Mouse (Mus musculus): ENCODE results near the gene Tenm4. TPM values are rescaled to one million over a fixed set of nuclear protein-coding genes. Genes with fewer than 3 reads are reported as not detected.

Tenm4 gene
- polyA plus RNA-seq, 1 experiment = 0.79 TPM

GRCm38 (mm10) chr7:96708968-96709367 is 537.9 kb downstream of the Tenm4 start:
- Histone ChIP-seq H3K36me3 (ENCODE audit: control insufficient read depth, insufficient read depth, low read length) (no peaks in the 10 kb centered on the region), H3K4me1 (ENCODE audit: control insufficient read depth, insufficient read depth, insufficient read length, low read length) (no peaks in the 10 kb centered on the region), H3K27ac (ENCODE audit: insufficient read depth, low read depth, low read length) (no peak overlapping the region), H3K27me3 (ENCODE audit: control insufficient read depth, insufficient read depth, low read length) (no peaks in the 10 kb centered on the region; the same call in 1 of the 2 replicates), H3K4me3 (ENCODE audit: low read depth, low read length) (no peak overlapping the region)
- 86% methylated on average over 8 of the region's 8 CpGs for WGBS
- TF ChIP-seq CTCF (IDR thresholded peaks at IDR 0.05; ENCODE audit: extremely low read depth, insufficient read length, insufficient replicate concordance, low read depth, low read length) (no peak), POLR2A (IDR thresholded peaks at IDR 0.05; ENCODE audit: low read depth, low read length) (no peak)

DNA sequence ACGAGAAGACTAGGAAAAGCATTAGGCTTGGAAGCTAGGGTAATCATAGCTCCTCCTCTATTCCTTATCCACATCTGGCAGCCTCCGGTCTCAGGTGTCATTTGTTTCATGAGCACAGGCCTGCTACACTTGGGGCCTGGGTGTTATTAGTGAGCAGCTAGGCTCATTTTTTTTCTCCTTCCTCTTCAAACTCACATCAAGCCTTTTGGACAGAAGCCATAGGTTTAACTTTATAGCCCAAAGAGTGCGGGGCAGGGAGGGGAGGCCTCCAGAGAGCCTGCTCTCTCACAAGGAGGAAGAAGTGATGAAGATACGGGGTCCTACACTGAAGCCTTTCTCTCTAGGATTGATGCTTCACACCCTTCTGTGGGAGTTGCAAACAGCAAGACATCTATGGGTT is 538.8 kb downstream of the Tenm4 start:
- H3K4me3 ChIP-seq (ENCODE audit: low read depth, low read length) = no peak overlapping the region
- TF ChIP-seq CTCF (IDR thresholded peaks at IDR 0.05; ENCODE audit: extremely low read depth, insufficient read length, insufficient replicate concordance, low read depth, low read length) (no peak), POLR2A (IDR thresholded peaks at IDR 0.05; ENCODE audit: low read depth, low read length) (no peak)
- H3K36me3 ChIP-seq (ENCODE audit: control insufficient read depth, insufficient read depth, low read length) = no peaks in the 10 kb centered on the region
- 73% methylated on average over 4 of the region's 4 CpGs for WGBS
- no peaks in the 10 kb centered on the region; the same call in 1 of the 2 replicates for H3K27me3 ChIP-seq (ENCODE audit: control insufficient read depth, insufficient read depth, low read length)
- H3K4me1 ChIP-seq (ENCODE audit: control insufficient read depth, insufficient read depth, insufficient read length, low read length) = no peaks in the 10 kb centered on the region
- H3K27ac ChIP-seq (ENCODE audit: insufficient read depth, low read depth, low read length) = no peak overlapping the region

DNA sequence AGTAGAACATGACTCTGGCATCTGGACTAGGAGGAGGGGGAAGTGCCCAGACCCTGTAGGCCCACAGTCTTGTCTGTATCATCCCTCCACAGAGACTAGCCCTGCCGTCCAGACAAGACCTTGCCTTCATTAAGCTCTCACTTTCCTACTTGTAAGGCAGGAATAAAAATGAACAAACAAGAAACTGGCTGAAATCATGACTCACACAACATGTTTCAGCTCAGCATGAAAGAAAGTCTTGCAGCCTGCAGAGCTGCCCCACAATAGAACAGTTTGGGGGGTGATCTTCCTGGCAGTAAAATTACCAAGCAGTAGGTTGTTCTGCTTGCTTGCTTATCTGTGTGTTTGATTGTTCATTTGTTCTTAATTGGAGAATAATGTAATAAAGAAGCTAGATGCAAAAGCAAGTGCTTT is 539.6 kb downstream of the Tenm4 start:
- H3K4me3 ChIP-seq (ENCODE audit: low read depth, low read length) = no peak overlapping the region
- WGBS = 60% methylated on average over 1 of the region's 1 CpGs
- H3K4me1 ChIP-seq (ENCODE audit: control insufficient read depth, insufficient read depth, insufficient read length, low read length) = no peaks in the 10 kb centered on the region
- no peaks in the 10 kb centered on the region for H3K36me3 ChIP-seq (ENCODE audit: control insufficient read depth, insufficient read depth, low read length)
- no peak overlapping the region for H3K27ac ChIP-seq (ENCODE audit: insufficient read depth, low read depth, low read length)
- TF ChIP-seq POLR2A (IDR thresholded peaks at IDR 0.05; ENCODE audit: low read depth, low read length) = no peak
- TF ChIP-seq CTCF (IDR thresholded peaks at IDR 0.05; ENCODE audit: extremely low read depth, insufficient read length, insufficient replicate concordance, low read depth, low read length) = no peak
- H3K27me3 ChIP-seq (ENCODE audit: control insufficient read depth, insufficient read depth, low read length) = no peaks in the 10 kb centered on the region; the same call in 1 of the 2 replicates

DNA sequence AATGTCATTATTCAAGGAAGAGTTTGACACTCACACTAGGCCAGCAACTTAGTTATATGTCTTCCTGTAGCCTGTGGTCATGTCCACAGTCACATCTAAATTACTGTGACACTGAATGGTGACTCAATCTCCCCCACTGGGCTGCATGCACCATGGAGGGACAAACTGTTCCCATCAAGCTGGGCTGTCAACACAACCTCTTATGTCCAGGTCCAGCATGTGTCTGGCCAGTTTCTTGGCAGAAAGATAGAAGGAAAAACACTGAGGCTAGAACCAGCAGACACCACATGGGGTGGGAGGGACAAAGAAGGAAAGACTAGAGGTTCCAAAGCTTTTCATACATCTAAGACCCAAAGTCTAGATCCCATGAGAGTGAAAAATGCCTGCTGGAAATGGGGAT is 541.8 kb downstream of the Tenm4 start:
- no peak overlapping the region for H3K27ac ChIP-seq (ENCODE audit: insufficient read depth, low read depth, low read length)
- H3K4me3 ChIP-seq (ENCODE audit: low read depth, low read length) = no peak overlapping the region
- TF ChIP-seq POLR2A (IDR thresholded peaks at IDR 0.05; ENCODE audit: low read depth, low read length) = no peak
- TF ChIP-seq CTCF (IDR thresholded peaks at IDR 0.05; ENCODE audit: extremely low read depth, insufficient read length, insufficient replicate concordance, low read depth, low read length) = no peak

DNA sequence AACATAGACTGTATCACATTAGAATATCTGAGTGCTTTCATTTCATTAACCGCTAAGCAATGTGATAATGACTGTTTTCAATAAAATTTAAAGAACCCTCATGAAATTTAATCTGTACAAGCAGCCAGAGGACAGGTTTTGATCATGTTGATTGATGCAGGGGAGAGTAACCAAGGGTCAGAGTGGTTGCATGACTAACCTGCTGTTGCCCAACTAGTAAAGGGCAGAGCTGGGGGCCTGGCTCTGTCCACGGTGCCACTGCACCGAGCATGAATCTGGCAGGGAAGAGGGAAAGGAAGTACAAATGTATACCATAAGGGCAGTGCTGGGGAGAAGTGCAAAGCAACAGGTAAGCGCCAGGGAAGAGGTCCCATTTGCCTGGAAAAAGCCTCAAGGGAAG is 545.9 kb downstream of the Tenm4 start:
- H3K4me1 ChIP-seq (ENCODE audit: control insufficient read depth, insufficient read depth, insufficient read length, low read length) = no peaks in the 10 kb centered on the region
- WGBS = 80% methylated on average over 4 of the region's 4 CpGs
- H3K4me3 ChIP-seq (ENCODE audit: low read depth, low read length) = no peak overlapping the region
- no peak overlapping the region for H3K27ac ChIP-seq (ENCODE audit: insufficient read depth, low read depth, low read length)
- no peak for TF ChIP-seq POLR2A (IDR thresholded peaks at IDR 0.05; ENCODE audit: low read depth, low read length)
- TF ChIP-seq CTCF (IDR thresholded peaks at IDR 0.05; ENCODE audit: extremely low read depth, insufficient read length, insufficient replicate concordance, low read depth, low read length) = no peak
- no peaks in the 10 kb centered on the region for H3K36me3 ChIP-seq (ENCODE audit: control insufficient read depth, insufficient read depth, low read length)
- no peaks in the 10 kb centered on the region for H3K27me3 ChIP-seq (ENCODE audit: control insufficient read depth, insufficient read depth, low read length)

More for the DNA sequence above, 541.8 kb downstream of the Tenm4 start:
- Histone ChIP-seq H3K36me3 (ENCODE audit: control insufficient read depth, insufficient read depth, low read length) (no peaks in the 10 kb centered on the region), H3K4me1 (ENCODE audit: control insufficient read depth, insufficient read depth, insufficient read length, low read length) (no peaks in the 10 kb centered on the region), H3K27me3 (ENCODE audit: control insufficient read depth, insufficient read depth, low read length) (no peaks in the 10 kb centered on the region; the same call in 1 of the 2 replicates)

GRCm38 (mm10) chr7:96718201-96719155 is 547.4 kb downstream of the Tenm4 start:
- Histone ChIP-seq H3K4me3 (ENCODE audit: low read depth, low read length) (no peak overlapping the region), H3K27me3 (ENCODE audit: control insufficient read depth, insufficient read depth, low read length) (no peaks in the 10 kb centered on the region), H3K4me1 (ENCODE audit: control insufficient read depth, insufficient read depth, insufficient read length, low read length) (no peaks in the 10 kb centered on the region), H3K27ac (ENCODE audit: insufficient read depth, low read depth, low read length) (no peak overlapping the region), H3K36me3 (ENCODE audit: control insufficient read depth, insufficient read depth, low read length) (no peaks in the 10 kb centered on the region)
- TF ChIP-seq POLR2A (IDR thresholded peaks at IDR 0.05; ENCODE audit: low read depth, low read length) = no peak
- no peak for TF ChIP-seq CTCF (IDR thresholded peaks at IDR 0.05; ENCODE audit: extremely low read depth, insufficient read length, insufficient replicate concordance, low read depth, low read length)
- 67% methylated on average over 14 of the region's 14 CpGs for WGBS

- 57% methylated on average over 1 of the region's 1 CpGs for WGBS
- no peaks in the 10 kb centered on the region for H3K36me3 ChIP-seq (ENCODE audit: control insufficient read depth, insufficient read depth, low read length)
- no peak overlapping the region for H3K27ac ChIP-seq (ENCODE audit: insufficient read depth, low read depth, low read length)
- no peaks in the 10 kb centered on the region for H3K4me1 ChIP-seq (ENCODE audit: control insufficient read depth, insufficient read depth, insufficient read length, low read length)
- no peak for TF ChIP-seq CTCF (IDR thresholded peaks at IDR 0.05; ENCODE audit: extremely low read depth, insufficient read length, insufficient replicate concordance, low read depth, low read length)
- TF ChIP-seq POLR2A (IDR thresholded peaks at IDR 0.05; ENCODE audit: low read depth, low read length) = no peak
- no peak overlapping the region for H3K4me3 ChIP-seq (ENCODE audit: low read depth, low read length)
- no peaks in the 10 kb centered on the region for H3K27me3 ChIP-seq (ENCODE audit: control insufficient read depth, insufficient read depth, low read length)
These were observed 548.9 kb downstream of the Tenm4 start for GRCm38 (mm10) chr7:96719926-96720325.
